Mouse (Mus musculus) cerebellum, postnatal 4 days (tissue): ENCODE data around the gene Arf3.
A peak's percentile ranks its signal among the peaks of the same experiment; 100 is the strongest.

Source experiments
- DNase-seq, 2 experiments: peaks; one replicate each; pipeline ENCODE4 v3.0.0; 2022; ENCODE audit warnings: low spot score in 2 of 2, mixed read lengths in 1 of 2

Arf3 gene

GRCm38 (mm10) chr15:98722854-98723253 is 40.2 kb downstream of the Arf3 start:
- DNase-seq: no peak

- DNase-seq: no peak
Measured at GRCm38 (mm10) chr15:98722191-98722590, 40.8 kb downstream of the Arf3 start.

GRCm38 (mm10) chr15:98717301-98717700 is 45.7 kb downstream of the Arf3 start:
- no peak for DNase-seq

- DNase-seq: peak in 1 of 2 experiments; percentile 37
Measured at GRCm38 (mm10) chr15:98714230-98714652, 48.8 kb downstream of the Arf3 start.

- peak; percentile 64 to 71 for DNase-seq
Measured at GRCm38 (mm10) chr15:98710442-98710841, 52.6 kb downstream of the Arf3 start.

- DNase-seq: peak; percentile 61 to 74
Measured at GRCm38 (mm10) chr15:98707766-98708372, 55.1 kb downstream of the Arf3 start, which contains the start of gene Ccdc65. Ccdc65 (plus strand) TSS chr15:98708207.

- no peak for DNase-seq
Measured at GRCm38 (mm10) chr15:98704312-98704711, 58.7 kb downstream of the Arf3 start.

- peak; percentile 83 to 89 for DNase-seq
Measured at GRCm38 (mm10) chr15:98699190-98700105, 63.6 kb downstream of the Arf3 start.

GRCm38 (mm10) chr15:98696216-98696615 is 66.8 kb downstream of the Arf3 start:
- DNase-seq: no peak

GRCm38 (mm10) chr15:98695726-98696125 is 67.3 kb downstream of the Arf3 start:
- no peak for DNase-seq

GRCm38 (mm10) chr15:98692171-98692715 is 70.8 kb downstream of the Arf3 start:
- no peak for DNase-seq

- DNase-seq: no peak
Measured at GRCm38 (mm10) chr15:98691486-98692147, 71.4 kb downstream of the Arf3 start.

GRCm38 (mm10) chr15:98689682-98690081 is 73.3 kb downstream of the Arf3 start:
- no peak for DNase-seq
